Mouse (Mus musculus) limb, embryonic 11.5 days (tissue): ENCODE data around the gene Dad1. TPM values are rescaled to one million over a fixed set of nuclear protein-coding genes. Genes with fewer than 3 reads are reported as not detected.

Experiments used
- ATAC-seq: fragments of 200-750 bp; cut with Nextera tagmentation; 2 replicates; pipeline ENCODE4 v1.8.0; 2017; ENCODE audit warnings: low read depth; ENCODE audit not compliant: insufficient number of reproducible peaks, low FRiP score, low TSS enrichment
- DNase-seq: peaks from one replicate; pipeline ENCODE4 v3.0.0-alpha.2; 2015; ENCODE audit warnings: low spot score
- H3K27ac ChIP-seq: fragments of 300-500 bp; sonication (generic); replicated peaks from 2 replicates; pipeline ENCODE4 v1.5.1; 2014; ENCODE audit warnings: low read depth, mild to moderate bottlenecking, low read length
- H3K27me3 ChIP-seq: fragments of 300-500 bp; sonication (generic); 2 replicates; pipeline ENCODE4 v1.6.1; 2014; ENCODE audit warnings: mild to moderate bottlenecking, low read length, mixed read lengths; ENCODE audit not compliant: control insufficient read depth, insufficient read depth
- H3K36me3 ChIP-seq: fragments of 300-500 bp; sonication (generic); 2 replicates; pipeline ENCODE4 v1.6.1; 2014; ENCODE audit warnings: mild to moderate bottlenecking, low read length, moderate library complexity, mixed read lengths; ENCODE audit not compliant: control insufficient read depth, insufficient read depth
- H3K4me1 ChIP-seq: fragments of 300-500 bp; sonication (generic); 2 replicates; pipeline ENCODE4 v1.6.1; 2014; ENCODE audit warnings: low read length, mixed read lengths; ENCODE audit not compliant: control insufficient read depth, insufficient read depth
- H3K4me2 ChIP-seq: fragments of 300-500 bp; sonication (generic); 2 replicates; pipeline ENCODE4 v1.6.1; 2014; ENCODE audit warnings: low read depth, mild to moderate bottlenecking, moderate library complexity; ENCODE audit not compliant: severe bottlenecking
- H3K4me3 ChIP-seq: fragments of 300-500 bp; sonication (generic); 2 replicates; pipeline ENCODE4 v1.5.1; 2014; ENCODE audit warnings: low read depth, low read length
- H3K9ac ChIP-seq: fragments of 300-500 bp; sonication (generic); 2 replicates; pipeline ENCODE4 v1.6.1; 2014; ENCODE audit warnings: mild to moderate bottlenecking, low read length
- H3K9me3 ChIP-seq: fragments of 300-500 bp; sonication (generic); 2 replicates; pipeline ENCODE4 v1.6.1; 2016; ENCODE audit warnings: low read length; ENCODE audit not compliant: control insufficient read depth
- WGBS: fragments of 180-500 bp; shearing (Covaris S2); extraction: QIAGEN DNeasy Blood & Tissue Kit; methylation state at CpG from one replicate; pipeline ENCODE4 v1.1.7; 2014; 5-methylcytosine and 5-hydroxymethylcytosine counted together
- polyA plus RNA-seq: library from polyadenylated mRNA; unstranded; fragments of >200 nt; fragmentation: Nextera tagmentation; extraction: Ambion mirVana; gene quantifications from 2 replicates; pipeline ENCODE4 v1.2.1, GENCODE M21; 2014

Dad1 gene
- polyA plus RNA-seq, result 234 and 250 TPM in 2 replicates

DNA sequence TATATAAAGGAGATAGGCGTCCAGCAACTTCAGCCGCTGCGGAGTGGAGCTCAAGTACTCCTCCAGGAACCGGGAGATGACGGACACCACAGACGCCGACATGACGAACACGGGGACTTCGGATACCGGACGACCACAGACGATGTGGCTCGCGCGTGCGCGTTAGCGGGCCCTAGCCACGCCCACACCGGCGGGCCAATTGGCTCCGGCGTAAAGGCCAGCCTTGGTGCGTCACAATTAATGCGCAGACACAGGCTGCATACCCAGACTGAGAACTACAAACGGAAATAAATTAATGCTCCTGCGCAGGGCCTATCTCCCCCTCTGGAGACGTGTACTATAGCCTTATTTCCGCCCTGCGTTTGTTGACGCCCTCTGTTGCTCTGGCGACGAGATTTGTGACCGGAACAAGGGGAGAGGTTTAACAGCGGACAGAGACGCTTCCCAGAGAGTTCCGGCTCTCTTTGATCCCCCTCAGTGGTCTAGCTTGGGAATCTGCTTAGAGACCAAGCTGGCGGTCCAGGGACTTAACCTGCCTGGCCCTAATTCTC lies at the start of gene Dad1, which contains the start of gene Abhd4:
Gene Dad1, minus strand, starts transcription at position 364 of the 551 bp plus-strand sequence.
Gene Abhd4, plus strand, starts transcription at position 448 of the 551 bp plus-strand sequence.
- ATAC-seq (peak; percentile 99), DNase-seq (peak; percentile 96)
- H3K27me3 ChIP-seq, result no peaks in the 10 kb centered on the region
- H3K4me3 ChIP-seq, result peak within 1 kb of the TSS; percentile 77
- H3K9ac ChIP-seq, result peak within 1 kb of the TSS; percentile 74
- no peaks in the 10 kb centered on the region; the same call in 1 of the 2 replicates for H3K36me3 ChIP-seq
- H3K9me3 ChIP-seq, result no peaks in the 10 kb centered on the region
- H3K27ac ChIP-seq, result peak within 1 kb of the TSS; percentile 45
- H3K4me1 ChIP-seq, result 0 out of 2 replicates have a peak, but pooled peaks cover 5% of the 10 kb centered on the region
- under 1% methylated on average over 39 of the region's 39 CpGs for WGBS
- H3K4me2 ChIP-seq, result peak within 1 kb of the TSS; percentile 60

- H3K9me3 ChIP-seq, result no peaks in the 10 kb centered on the region
- ATAC-seq (no peak), DNase-seq (no peak)
- H3K4me2 ChIP-seq, result no peak overlapping the region
- H3K4me3 ChIP-seq, result no peak overlapping the region
- no peaks in the 10 kb centered on the region for H3K27me3 ChIP-seq
- no peaks in the 10 kb centered on the region for H3K36me3 ChIP-seq
- H3K9ac ChIP-seq, result no peak overlapping the region
- no peak overlapping the region for H3K27ac ChIP-seq
- 87% methylated on average over 3 of the region's 3 CpGs for WGBS
- H3K4me1 ChIP-seq, result no peaks in the 10 kb centered on the region
These were observed 46.8 kb upstream of the Dad1 start for GRCm38 (mm10) chr14:54300676-54301075.

GRCm38 (mm10) chr14:54300136-54300535 lies 46.2 kb upstream of the Dad1 start:
- Histone ChIP-seq H3K36me3 (no peaks in the 10 kb centered on the region), H3K27ac (no peak overlapping the region), H3K4me1 (no peaks in the 10 kb centered on the region), H3K9me3 (no peaks in the 10 kb centered on the region), H3K4me3 (no peak overlapping the region), H3K4me2 (no peak overlapping the region), H3K9ac (no peak overlapping the region), H3K27me3 (no peaks in the 10 kb centered on the region)
- DNase-seq, result no peak
- ATAC-seq, result no peak
- 76% methylated on average over 5 of the region's 5 CpGs for WGBS

DNA sequence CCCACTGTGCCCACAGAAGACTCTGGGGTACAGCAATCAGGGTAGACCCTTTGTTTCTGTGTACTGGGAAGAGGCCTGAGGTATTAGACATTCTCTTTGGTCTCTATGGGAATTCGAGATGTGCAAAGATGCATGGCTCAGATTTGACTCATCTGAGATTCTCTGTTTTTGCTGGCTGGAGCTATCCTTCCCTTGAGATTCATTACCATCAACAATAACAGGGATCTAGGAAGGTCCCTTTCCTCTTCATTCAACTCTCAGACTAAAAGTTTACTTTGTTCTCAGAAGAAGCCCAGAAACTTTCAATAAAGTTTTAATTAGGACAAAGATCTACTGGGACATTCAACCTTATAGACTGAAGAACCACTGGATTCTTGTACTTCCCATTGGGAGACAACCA lies 30.9 kb upstream of the Dad1 start, which contains the start of gene Olfr49:
Gene Olfr49, minus strand, starts transcription at position 101 of the 400 bp plus-strand sequence.
- no peak within 1 kb of the TSS for H3K27ac ChIP-seq
- no peaks in the 10 kb centered on the region for H3K9me3 ChIP-seq
- DNase-seq, result no peak
- H3K4me1 ChIP-seq, result no peaks in the 10 kb centered on the region
- no peak for ATAC-seq
- no peaks in the 10 kb centered on the region for H3K27me3 ChIP-seq
- no peaks in the 10 kb centered on the region for H3K36me3 ChIP-seq
- H3K4me3 ChIP-seq, result no peak within 1 kb of the TSS
- H3K9ac ChIP-seq, result no peak within 1 kb of the TSS
- 72% methylated on average over 1 of the region's 1 CpGs for WGBS
- no peak within 1 kb of the TSS for H3K4me2 ChIP-seq

- no peak overlapping the region for H3K9ac ChIP-seq
- H3K4me1 ChIP-seq, result no peaks in the 10 kb centered on the region
- H3K4me2 ChIP-seq, result no peak overlapping the region
- no peaks in the 10 kb centered on the region for H3K36me3 ChIP-seq
- no peak overlapping the region for H3K27ac ChIP-seq
- 89% methylated on average over 2 of the region's 2 CpGs for WGBS
- no peaks in the 10 kb centered on the region for H3K27me3 ChIP-seq
- no peaks in the 10 kb centered on the region for H3K9me3 ChIP-seq
- H3K4me3 ChIP-seq, result no peak overlapping the region
- ATAC-seq, result no peak
- DNase-seq, result no peak
These were observed 22.5 kb upstream of the Dad1 start for GRCm38 (mm10) chr14:54276446-54276845.

DNA sequence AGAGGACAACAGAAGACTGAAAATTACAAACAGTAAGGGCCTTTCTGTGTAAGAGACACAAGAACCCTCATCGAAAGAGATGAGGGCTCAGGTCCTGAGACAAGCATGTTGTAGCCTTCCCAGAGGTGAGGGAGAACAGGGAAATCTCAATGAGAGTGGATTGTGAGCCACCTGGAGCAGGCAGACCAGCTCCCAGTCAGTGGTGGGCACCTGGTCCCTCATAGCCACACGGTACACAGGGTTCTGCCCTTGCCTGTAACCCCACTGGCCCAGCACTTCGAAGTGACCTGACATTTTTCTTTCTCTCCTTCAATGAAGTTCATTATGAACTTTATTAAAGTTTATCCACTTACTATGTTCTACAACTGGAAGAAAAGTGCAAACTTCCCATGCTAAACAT lies 18.8 kb upstream of the Dad1 start:
- ATAC-seq (no peak), DNase-seq (no peak)
- H3K4me3 ChIP-seq, result no peak overlapping the region
- H3K27me3 ChIP-seq, result no peaks in the 10 kb centered on the region
- no peaks in the 10 kb centered on the region for H3K9me3 ChIP-seq
- H3K4me1 ChIP-seq, result no peaks in the 10 kb centered on the region
- no peak overlapping the region for H3K9ac ChIP-seq
- H3K36me3 ChIP-seq, result no peaks in the 10 kb centered on the region
- WGBS, result 91% methylated on average over 3 of the region's 3 CpGs
- no peak overlapping the region for H3K27ac ChIP-seq
- no peak overlapping the region for H3K4me2 ChIP-seq

DNA sequence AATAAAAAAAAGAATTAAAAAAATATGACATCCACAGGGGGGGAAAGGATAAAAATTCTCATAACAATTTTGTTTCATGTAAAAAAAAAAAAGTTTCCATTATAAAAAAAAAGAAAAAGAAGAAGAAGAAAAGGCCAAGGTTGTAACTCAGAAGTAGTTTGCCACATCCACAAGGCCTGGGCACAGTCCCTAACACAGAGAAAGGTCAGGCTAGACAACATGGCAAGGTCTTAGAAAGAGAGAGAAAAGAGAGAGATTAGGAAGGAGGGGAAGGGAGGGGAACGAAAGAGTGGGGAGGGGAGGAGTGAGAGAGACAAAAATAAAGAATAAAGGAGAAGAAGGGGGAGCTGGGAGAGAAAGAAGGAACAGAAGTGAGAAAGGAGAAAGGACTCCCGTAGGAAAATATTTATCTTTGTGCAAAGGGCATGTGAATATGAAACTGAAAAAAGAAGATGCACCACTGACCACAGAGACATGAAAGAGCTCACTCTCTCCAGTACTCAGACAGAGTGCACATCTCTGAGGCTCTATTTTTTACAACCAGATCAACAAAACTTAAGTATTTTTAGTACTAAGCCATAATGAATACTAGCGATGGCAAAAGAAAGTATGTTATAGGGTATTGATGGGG lies 18.2 kb upstream of the Dad1 start:
- H3K27ac ChIP-seq, result no peak overlapping the region
- H3K27me3 ChIP-seq, result no peaks in the 10 kb centered on the region
- H3K4me1 ChIP-seq, result no peaks in the 10 kb centered on the region
- no peak overlapping the region for H3K4me2 ChIP-seq
- ATAC-seq, result no peak
- H3K9me3 ChIP-seq, result no peaks in the 10 kb centered on the region
- DNase-seq, result no peak
- H3K36me3 ChIP-seq, result no peaks in the 10 kb centered on the region
- no peak overlapping the region for H3K9ac ChIP-seq
- 87% methylated on average over 3 of the region's 3 CpGs for WGBS
- no peak overlapping the region for H3K4me3 ChIP-seq

DNA sequence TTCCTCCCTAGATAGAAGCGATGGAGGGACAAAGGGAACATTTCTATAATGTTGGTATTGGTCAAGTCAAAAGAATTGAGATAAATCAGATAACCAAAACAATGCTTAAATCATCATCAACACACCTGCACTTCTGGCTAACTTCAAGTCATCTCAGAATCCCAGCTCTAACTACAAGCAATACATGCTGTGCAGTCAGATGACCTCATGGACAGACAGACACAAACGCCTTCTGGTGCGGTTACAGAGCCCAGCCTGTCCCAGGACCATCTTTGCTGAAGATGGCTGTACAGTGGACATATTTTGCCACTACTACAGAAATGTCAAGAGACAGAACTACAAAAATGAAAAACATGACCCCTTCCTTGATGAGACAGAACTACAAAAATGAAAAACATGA lies 16.5 kb upstream of the Dad1 start:
- Histone ChIP-seq H3K4me3 (no peak overlapping the region), H3K4me2 (no peak overlapping the region), H3K9me3 (no peaks in the 10 kb centered on the region), H3K36me3 (no peaks in the 10 kb centered on the region), H3K9ac (no peak overlapping the region), H3K27me3 (no peaks in the 10 kb centered on the region), H3K4me1 (no peaks in the 10 kb centered on the region), H3K27ac (no peak overlapping the region)
- WGBS, result 93% methylated on average over 3 of the region's 3 CpGs
- DNase-seq (no peak), ATAC-seq (no peak)
